Mouse (Mus musculus): ENCODE results near the gene Etfb. TPM values are rescaled to one million over a fixed set of nuclear protein-coding genes. Genes with fewer than 3 reads are reported as not detected.

The Etfb gene
- polyA plus RNA-seq, 1 experiment = 37.8 TPM

GRCm38 (mm10) chr7:43475706-43476105 lies 31.8 kb downstream of the Etfb start:
- Histone ChIP-seq H3K4me1 (ENCODE audit: control insufficient read depth, insufficient read depth, insufficient read length) (peaks cover 3% of the 10 kb centered on the region; the same call in 1 of the 2 replicates), H3K4me3 (ENCODE audit: extremely low read depth, insufficient read depth, insufficient read length) (no peak overlapping the region), H3K36me3 (ENCODE audit: control insufficient read depth, insufficient read depth, low read length) (no peaks in the 10 kb centered on the region), H3K27ac (ENCODE audit: insufficient read depth, low read length) (no peak overlapping the region), H3K27me3 (ENCODE audit: control insufficient read depth, insufficient read depth, low read length) (peaks cover 10% of the 10 kb centered on the region)
- 6% methylated on average over 23 of the region's 23 CpGs for WGBS
- TF ChIP-seq CTCF (IDR thresholded peaks at IDR 0.05; ENCODE audit: extremely low read depth, insufficient read depth, insufficient read length, insufficient replicate concordance) = 0 out of 2 replicates have a peak, but pooled peaks have one; percentile 3
- TF ChIP-seq POLR2A (IDR thresholded peaks at IDR 0.05; ENCODE audit: low read depth, low read length) = no peak
- peak in 1 of 2 experiments; percentile 8 for DNase-seq (ENCODE audit: low read depth in 1 of 2, low spot score in 2 of 2)

GRCm38 (mm10) chr7:43476376-43476775 lies 32.5 kb downstream of the Etfb start:
- TF ChIP-seq POLR2A (IDR thresholded peaks at IDR 0.05; ENCODE audit: low read depth, low read length) (no peak), CTCF (IDR thresholded peaks at IDR 0.05; ENCODE audit: extremely low read depth, insufficient read depth, insufficient read length, insufficient replicate concordance) (no peak)
- no peak overlapping the region for H3K27ac ChIP-seq (ENCODE audit: insufficient read depth, low read length)
- 15% methylated on average over 13 of the region's 13 CpGs for WGBS
- H3K36me3 ChIP-seq (ENCODE audit: control insufficient read depth, insufficient read depth, low read length) = no peaks in the 10 kb centered on the region
- peaks cover 3% of the 10 kb centered on the region; the same call in 1 of the 2 replicates for H3K4me1 ChIP-seq (ENCODE audit: control insufficient read depth, insufficient read depth, insufficient read length)
- DNase-seq (ENCODE audit: low read depth in 1 of 2, low spot score in 2 of 2) = no peak
- H3K27me3 ChIP-seq (ENCODE audit: control insufficient read depth, insufficient read depth, low read length) = peaks cover 10% of the 10 kb centered on the region
- no peak overlapping the region for H3K4me3 ChIP-seq (ENCODE audit: extremely low read depth, insufficient read depth, insufficient read length)

- Histone ChIP-seq H3K27me3 (ENCODE audit: control insufficient read depth, insufficient read depth, low read length) (0 out of 2 replicates have a peak, but pooled peaks cover 5% of the 10 kb centered on the region), H3K4me1 (ENCODE audit: control insufficient read depth, insufficient read depth, insufficient read length) (no peaks in the 10 kb centered on the region), H3K27ac (ENCODE audit: insufficient read depth, low read length) (no peak overlapping the region), H3K4me3 (ENCODE audit: extremely low read depth, insufficient read depth, insufficient read length) (no peak overlapping the region), H3K36me3 (ENCODE audit: control insufficient read depth, insufficient read depth, low read length) (no peaks in the 10 kb centered on the region)
- WGBS = 59% methylated on average over 3 of the region's 3 CpGs
- no peak for TF ChIP-seq POLR2A (IDR thresholded peaks at IDR 0.05; ENCODE audit: low read depth, low read length)
- no peak for TF ChIP-seq CTCF (IDR thresholded peaks at IDR 0.05; ENCODE audit: extremely low read depth, insufficient read depth, insufficient read length, insufficient replicate concordance)
- DNase-seq (ENCODE audit: low read depth in 1 of 2, low spot score in 2 of 2) = no peak
Measured at GRCm38 (mm10) chr7:43481191-43481590, 37.3 kb downstream of the Etfb start.

- TF ChIP-seq CTCF (IDR thresholded peaks at IDR 0.05; ENCODE audit: extremely low read depth, insufficient read depth, insufficient read length, insufficient replicate concordance) = no peak
- TF ChIP-seq POLR2A (IDR thresholded peaks at IDR 0.05; ENCODE audit: low read depth, low read length) = no peak
- no peak for DNase-seq (ENCODE audit: low read depth in 1 of 2, low spot score in 2 of 2)
- WGBS = 75% methylated on average over 8 of the region's 8 CpGs
- Histone ChIP-seq H3K27ac (ENCODE audit: insufficient read depth, low read length) (no peak overlapping the region), H3K4me1 (ENCODE audit: control insufficient read depth, insufficient read depth, insufficient read length) (no peaks in the 10 kb centered on the region), H3K27me3 (ENCODE audit: control insufficient read depth, insufficient read depth, low read length) (no peaks in the 10 kb centered on the region), H3K4me3 (ENCODE audit: extremely low read depth, insufficient read depth, insufficient read length) (no peak overlapping the region), H3K36me3 (ENCODE audit: control insufficient read depth, insufficient read depth, low read length) (no peaks in the 10 kb centered on the region)
Measured at GRCm38 (mm10) chr7:43482090-43482716, 38.3 kb downstream of the Etfb start.

- H3K4me1 ChIP-seq (ENCODE audit: control insufficient read depth, insufficient read depth, insufficient read length) = no peaks in the 10 kb centered on the region
- H3K27ac ChIP-seq (ENCODE audit: insufficient read depth, low read length) = no peak overlapping the region
- 12% methylated on average over 10 of the region's 10 CpGs for WGBS
- H3K36me3 ChIP-seq (ENCODE audit: control insufficient read depth, insufficient read depth, low read length) = no peaks in the 10 kb centered on the region
- TF ChIP-seq POLR2A (IDR thresholded peaks at IDR 0.05; ENCODE audit: low read depth, low read length) (no peak), CTCF (IDR thresholded peaks at IDR 0.05; ENCODE audit: extremely low read depth, insufficient read depth, insufficient read length, insufficient replicate concordance) (no peak)
- DNase-seq (ENCODE audit: low read depth in 1 of 2, low spot score in 2 of 2) = no peak
- H3K4me3 ChIP-seq (ENCODE audit: extremely low read depth, insufficient read depth, insufficient read length) = no peak overlapping the region
- no peaks in the 10 kb centered on the region for H3K27me3 ChIP-seq (ENCODE audit: control insufficient read depth, insufficient read depth, low read length)
Measured at GRCm38 (mm10) chr7:43483236-43483635, 39.4 kb downstream of the Etfb start.

GRCm38 (mm10) chr7:43488646-43489045 lies 44.8 kb downstream of the Etfb start:
- TF ChIP-seq CTCF (IDR thresholded peaks at IDR 0.05; ENCODE audit: extremely low read depth, insufficient read depth, insufficient read length, insufficient replicate concordance) (no peak), POLR2A (IDR thresholded peaks at IDR 0.05; ENCODE audit: low read depth, low read length) (no peak)
- whole genome bisulfite sequencing = 51% methylated on average over 5 of the region's 5 CpGs
- Histone ChIP-seq H3K27ac (ENCODE audit: insufficient read depth, low read length) (no peak overlapping the region), H3K27me3 (ENCODE audit: control insufficient read depth, insufficient read depth, low read length) (peaks cover 9% of the 10 kb centered on the region), H3K4me1 (ENCODE audit: control insufficient read depth, insufficient read depth, insufficient read length) (no peaks in the 10 kb centered on the region), H3K4me3 (ENCODE audit: extremely low read depth, insufficient read depth, insufficient read length) (no peak overlapping the region), H3K36me3 (ENCODE audit: control insufficient read depth, insufficient read depth, low read length) (no peaks in the 10 kb centered on the region)
- DNase-seq (ENCODE audit: low read depth in 1 of 2, low spot score in 2 of 2) = no peak

GRCm38 (mm10) chr7:43489631-43490125 lies 45.8 kb downstream of the Etfb start, which contains the start of gene Iglon5:
Gene Iglon5 (minus strand): TSS chr7:43490075.
- Histone ChIP-seq H3K4me1 (ENCODE audit: control insufficient read depth, insufficient read depth, insufficient read length) (no peaks in the 10 kb centered on the region), H3K4me3 (ENCODE audit: extremely low read depth, insufficient read depth, insufficient read length) (no peak within 1 kb of the TSS), H3K27me3 (ENCODE audit: control insufficient read depth, insufficient read depth, low read length) (peaks cover 9% of the 10 kb centered on the region), H3K36me3 (ENCODE audit: control insufficient read depth, insufficient read depth, low read length) (no peaks in the 10 kb centered on the region), H3K27ac (ENCODE audit: insufficient read depth, low read length) (no peak within 1 kb of the TSS)
- DNase-seq (ENCODE audit: low read depth in 1 of 2, low spot score in 2 of 2) = no peak
- TF ChIP-seq CTCF (IDR thresholded peaks at IDR 0.05; ENCODE audit: extremely low read depth, insufficient read depth, insufficient read length, insufficient replicate concordance) (no peak), POLR2A (IDR thresholded peaks at IDR 0.05; ENCODE audit: low read depth, low read length) (no peak)
- WGBS = 8% methylated on average over 18 of the region's 41 CpGs

Data from spleen, adult 2 months (tissue).